Mouse (Mus musculus) hindbrain, embryonic 14.5 days (tissue): ENCODE measurements around the gene Cep78. TPM values are rescaled to one million over a fixed set of nuclear protein-coding genes. Genes with fewer than 3 reads are reported as not detected.
A peak's percentile ranks its signal among the peaks of the same experiment; 100 is the strongest.

Source experiments
- ATAC-seq: fragments of 200-750 bp; cut with Nextera tagmentation; 2 replicates; pipeline ENCODE4 v1.8.0; 2017; ENCODE audit warnings: moderate number of reproducible peaks, mild to moderate bottlenecking, moderate TSS enrichment, moderate library complexity; ENCODE audit not compliant: low FRiP score
- DNase-seq: peaks from one replicate; pipeline ENCODE4 v3.0.0-alpha.2; 2015; ENCODE audit warnings: low spot score
- H3K27ac ChIP-seq: fragments of 300-500 bp; sonication (generic); 2 replicates; pipeline ENCODE4 v1.5.1; 2014; ENCODE audit warnings: mild to moderate bottlenecking, moderate library complexity
- H3K27me3 ChIP-seq: fragments of 300-500 bp; sonication (generic); 2 replicates; pipeline ENCODE4 v1.6.1; 2014; ENCODE audit warnings: mild to moderate bottlenecking, low read length, mixed read lengths; ENCODE audit not compliant: control insufficient read depth, insufficient read depth
- H3K36me3 ChIP-seq: fragments of 300-500 bp; sonication (generic); replicated peaks from 2 replicates; pipeline ENCODE4 v1.6.1; 2014; ENCODE audit not compliant: control insufficient read depth, insufficient read depth
- H3K4me1 ChIP-seq: fragments of 300-500 bp; sonication (generic); replicated peaks from 2 replicates; pipeline ENCODE4 v1.6.1; 2014; ENCODE audit warnings: antibody characterized with exemption, low read length, mixed read lengths; ENCODE audit not compliant: control insufficient read depth, insufficient read depth
- H3K4me2 ChIP-seq: fragments of 300-500 bp; sonication (generic); replicated peaks from 2 replicates; pipeline ENCODE4 v1.6.1; 2014; ENCODE audit warnings: mild to moderate bottlenecking, moderate library complexity
- H3K4me3 ChIP-seq: fragments of 300-500 bp; sonication (generic); replicated peaks from 2 replicates; pipeline ENCODE4 v1.5.1; 2014; ENCODE audit warnings: mild to moderate bottlenecking, low read length
- H3K9ac ChIP-seq: fragments of 300-500 bp; sonication (generic); 2 replicates; pipeline ENCODE4 v1.6.1; 2014
- H3K9me3 ChIP-seq: fragments of 300-500 bp; sonication (generic); 2 replicates; pipeline ENCODE4 v1.6.1; 2016; ENCODE audit warnings: low read length; ENCODE audit not compliant: control insufficient read depth
- WGBS: fragments of 180-500 bp; shearing (Covaris S2); extraction: QIAGEN DNeasy Blood & Tissue Kit; methylation state at CpG from one replicate; pipeline ENCODE4 v1.1.7; 2014; 5-methylcytosine and 5-hydroxymethylcytosine counted together
- polyA plus RNA-seq: library from polyadenylated mRNA; unstranded; fragments of >200 nt; fragmentation: Nextera tagmentation; extraction: Ambion mirVana; gene quantifications from 2 replicates; pipeline ENCODE4 v1.2.1, GENCODE M21; 2014

The Cep78 gene
- polyA plus RNA-seq, 1 experiment from 2014 or later: 29.4 TPM

DNA sequence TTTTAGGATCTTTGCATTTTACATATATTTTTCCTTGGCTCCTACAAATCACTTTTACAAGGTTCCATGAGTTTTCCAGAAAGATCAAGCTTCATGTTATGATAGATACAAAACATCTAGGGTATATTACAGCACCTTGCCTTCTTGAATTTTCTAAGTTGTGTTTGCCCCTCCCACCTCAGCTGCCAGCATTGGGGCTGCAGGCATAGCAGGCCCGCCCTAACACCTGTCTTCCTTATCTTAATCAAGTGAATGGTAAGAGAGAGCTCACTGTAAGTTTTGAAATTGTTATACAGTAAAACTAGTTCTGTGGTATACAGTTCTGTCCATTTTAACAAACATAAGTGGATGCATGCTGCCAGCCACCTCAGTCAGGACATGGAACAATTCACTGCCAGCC, 35.9 kb downstream of the Cep78 start:
- no peak overlapping the region for H3K4me3 ChIP-seq
- DNase-seq (no peak), ATAC-seq (no peak)
- 90% methylated on average over 1 of the region's 1 CpGs for WGBS
- no peak overlapping the region for H3K9ac ChIP-seq
- H3K36me3 ChIP-seq: no peaks in the 10 kb centered on the region
- H3K27ac ChIP-seq: no peak overlapping the region
- H3K27me3 ChIP-seq: no peaks in the 10 kb centered on the region
- no peak overlapping the region for H3K4me2 ChIP-seq
- H3K4me1 ChIP-seq: no peaks in the 10 kb centered on the region
- H3K9me3 ChIP-seq: no peaks in the 10 kb centered on the region

DNA sequence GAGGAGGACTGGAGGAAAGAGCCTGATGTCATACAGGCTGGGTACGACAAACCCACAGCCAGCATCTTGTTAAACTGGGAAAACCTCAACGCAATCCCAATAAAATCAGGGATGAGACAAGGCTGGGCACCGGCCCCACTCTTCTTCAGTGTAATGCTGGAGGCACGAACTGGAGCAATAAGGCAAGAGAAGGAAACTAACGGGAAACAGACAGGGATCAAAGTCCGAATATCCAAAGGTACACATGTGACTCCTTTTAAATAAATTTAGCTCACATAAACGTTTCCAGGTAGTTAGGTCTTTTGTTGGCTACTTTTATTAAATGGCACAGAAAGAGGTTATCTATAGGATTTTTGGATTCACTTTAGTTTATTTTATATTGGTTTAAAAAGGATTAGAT, 36.4 kb downstream of the Cep78 start:
- no peak overlapping the region for H3K4me2 ChIP-seq
- H3K27me3 ChIP-seq: no peaks in the 10 kb centered on the region
- no peaks in the 10 kb centered on the region for H3K36me3 ChIP-seq
- 91% methylated on average over 7 of the region's 7 CpGs for WGBS
- DNase-seq (no peak), ATAC-seq (no peak)
- H3K9ac ChIP-seq: no peak overlapping the region
- no peaks in the 10 kb centered on the region for H3K4me1 ChIP-seq
- H3K4me3 ChIP-seq: no peak overlapping the region
- no peak overlapping the region for H3K27ac ChIP-seq
- H3K9me3 ChIP-seq: no peaks in the 10 kb centered on the region

DNA sequence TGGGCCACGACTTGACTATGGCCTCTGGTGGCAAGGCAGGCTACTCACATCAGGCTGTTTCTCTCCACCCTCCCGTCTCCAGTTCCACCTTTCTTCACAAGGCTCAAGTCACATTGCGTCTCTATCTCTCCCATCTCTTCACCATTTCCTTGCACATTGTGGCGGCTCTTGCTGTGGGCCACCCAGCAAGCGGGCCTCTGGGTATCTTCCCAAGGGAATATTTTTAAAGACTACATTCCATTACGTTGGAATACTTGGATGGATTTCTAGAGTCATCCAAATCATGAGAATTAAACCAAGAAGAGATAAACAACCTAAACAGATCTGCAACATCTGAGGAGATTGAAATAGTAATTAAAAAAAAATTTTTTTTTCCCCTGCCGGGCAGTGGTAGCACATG, 37.6 kb downstream of the Cep78 start, which contains the start of gene Psat1:
Gene Psat1 (minus strand): TSS at position 101 of the 400 bp plus-strand sequence.
- Histone ChIP-seq H3K36me3 (no peaks in the 10 kb centered on the region), H3K4me2 (no peak within 1 kb of the TSS), H3K27ac (no peak within 1 kb of the TSS), H3K4me1 (no peaks in the 10 kb centered on the region), H3K27me3 (no peaks in the 10 kb centered on the region), H3K9ac (no peak within 1 kb of the TSS), H3K4me3 (no peak within 1 kb of the TSS), H3K9me3 (no peaks in the 10 kb centered on the region)
- DNase-seq (no peak), ATAC-seq (no peak)
- WGBS: 88% methylated on average over 7 of the region's 7 CpGs

DNA sequence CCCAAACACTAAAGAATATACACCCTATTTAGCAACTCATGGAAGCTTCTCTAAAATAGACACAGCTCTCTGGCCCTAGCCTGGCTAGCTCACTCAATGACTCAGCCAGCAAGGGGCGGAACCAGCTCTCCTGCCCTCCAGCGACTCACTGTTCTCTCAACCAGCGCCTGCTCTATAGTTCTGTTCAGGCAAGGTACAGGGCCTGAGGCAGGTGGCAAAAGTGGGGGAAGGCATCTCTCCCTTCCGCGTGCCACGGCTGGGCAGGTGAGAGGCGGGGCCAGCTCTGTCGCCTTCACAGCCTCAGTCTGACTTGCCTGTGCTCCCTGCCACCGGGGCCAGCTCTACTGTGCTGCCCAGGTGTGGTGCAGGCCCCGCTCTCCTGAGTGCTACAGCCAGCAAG, 38.1 kb downstream of the Cep78 start:
- Histone ChIP-seq H3K9me3 (no peaks in the 10 kb centered on the region), H3K4me1 (no peaks in the 10 kb centered on the region), H3K4me2 (no peak overlapping the region), H3K36me3 (no peaks in the 10 kb centered on the region), H3K4me3 (no peak overlapping the region), H3K9ac (no peak overlapping the region), H3K27ac (no peak overlapping the region), H3K27me3 (no peaks in the 10 kb centered on the region)
- DNase-seq: no peak
- 79% methylated on average over 10 of the region's 10 CpGs for WGBS
- no peak for ATAC-seq

DNA sequence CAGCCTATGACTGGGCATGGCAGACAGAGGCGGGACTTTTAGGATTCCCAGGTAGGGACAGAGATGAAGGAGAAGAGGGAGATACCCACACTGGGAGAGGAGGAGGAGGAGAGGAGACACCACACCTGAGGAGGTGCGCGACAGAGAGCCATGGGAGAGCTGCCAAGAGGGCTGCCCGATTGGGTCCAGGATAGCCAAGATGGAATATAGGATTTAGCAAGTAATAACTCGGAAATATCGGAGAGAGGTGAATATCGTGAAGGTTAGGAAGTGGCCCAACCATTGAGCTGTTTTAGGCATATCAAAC, 41.7 kb downstream of the Cep78 start:
- ATAC-seq (no peak), DNase-seq (no peak)
- H3K4me3 ChIP-seq: no peak overlapping the region
- no peak overlapping the region for H3K9ac ChIP-seq
- no peaks in the 10 kb centered on the region for H3K36me3 ChIP-seq
- no peaks in the 10 kb centered on the region for H3K4me1 ChIP-seq
- no peaks in the 10 kb centered on the region for H3K27me3 ChIP-seq
- H3K4me2 ChIP-seq: no peak overlapping the region
- H3K27ac ChIP-seq: no peak overlapping the region
- no peaks in the 10 kb centered on the region for H3K9me3 ChIP-seq
- WGBS: 70% methylated on average over 7 of the region's 7 CpGs

DNA sequence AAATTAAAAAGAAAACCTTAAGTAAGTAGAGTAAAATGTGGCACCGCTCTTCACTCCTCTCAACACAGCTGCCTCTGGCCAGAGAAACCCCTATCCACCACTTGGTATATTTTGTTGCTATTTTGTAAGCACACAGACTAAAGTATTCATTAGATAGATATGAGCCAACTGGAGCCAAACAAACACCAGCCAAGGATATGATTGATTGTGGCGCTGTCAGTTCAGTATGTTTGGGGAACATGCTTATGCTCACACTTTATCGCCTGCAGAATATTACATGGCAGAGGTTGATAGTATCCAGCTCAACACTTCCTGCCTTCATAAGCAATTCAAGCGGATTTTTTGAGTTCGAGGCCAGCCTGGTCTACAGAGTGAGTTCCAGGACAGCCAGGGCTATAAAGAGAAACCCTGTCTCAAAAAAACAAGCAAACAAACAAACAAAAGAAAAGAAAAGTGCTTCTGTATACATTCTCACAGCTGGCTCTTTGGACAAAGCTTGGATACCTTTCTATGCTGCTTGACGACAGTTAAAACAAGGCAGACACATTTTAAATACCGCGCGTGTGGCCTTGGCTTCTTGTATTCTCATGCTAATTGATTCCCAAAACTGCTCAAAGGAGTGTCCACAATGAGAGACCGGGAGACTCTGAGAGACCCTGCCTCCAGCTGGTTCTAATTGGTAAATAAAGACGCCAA, 42.2 kb downstream of the Cep78 start:
- Histone ChIP-seq H3K9me3 (no peaks in the 10 kb centered on the region), H3K27me3 (no peaks in the 10 kb centered on the region), H3K4me1 (no peaks in the 10 kb centered on the region), H3K9ac (no peak overlapping the region), H3K4me3 (no peak overlapping the region), H3K36me3 (no peaks in the 10 kb centered on the region), H3K27ac (no peak overlapping the region), H3K4me2 (no peak overlapping the region)
- WGBS: 37% methylated on average over 11 of the region's 11 CpGs
- DNase-seq (no peak), ATAC-seq (no peak)

DNA sequence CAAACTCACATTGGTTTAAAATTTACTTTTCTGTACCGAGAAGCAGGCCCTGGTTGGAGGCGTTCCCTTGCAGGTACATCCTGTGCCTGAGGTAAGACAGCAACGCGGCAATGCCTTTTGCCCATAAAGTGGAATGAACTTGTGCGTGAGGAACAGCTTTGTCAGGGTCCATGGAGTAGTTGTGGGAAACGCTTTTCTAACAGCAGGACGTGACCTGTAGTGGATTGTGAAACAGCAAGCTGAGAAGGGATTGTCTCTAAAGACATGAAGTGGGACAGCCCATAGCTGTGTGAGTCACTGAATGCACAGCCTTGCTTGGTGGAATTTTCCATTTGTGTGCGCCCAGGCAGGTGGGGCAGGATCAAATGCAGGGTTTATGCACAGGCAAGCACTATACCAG, 43.4 kb downstream of the Cep78 start:
- Histone ChIP-seq H3K36me3 (no peaks in the 10 kb centered on the region), H3K4me3 (no peak overlapping the region), H3K27ac (no peak overlapping the region), H3K27me3 (no peaks in the 10 kb centered on the region), H3K4me1 (no peaks in the 10 kb centered on the region), H3K9ac (no peak overlapping the region), H3K4me2 (no peak overlapping the region), H3K9me3 (no peaks in the 10 kb centered on the region)
- ATAC-seq (no peak), DNase-seq (no peak)
- 83% methylated on average over 8 of the region's 8 CpGs for WGBS

DNA sequence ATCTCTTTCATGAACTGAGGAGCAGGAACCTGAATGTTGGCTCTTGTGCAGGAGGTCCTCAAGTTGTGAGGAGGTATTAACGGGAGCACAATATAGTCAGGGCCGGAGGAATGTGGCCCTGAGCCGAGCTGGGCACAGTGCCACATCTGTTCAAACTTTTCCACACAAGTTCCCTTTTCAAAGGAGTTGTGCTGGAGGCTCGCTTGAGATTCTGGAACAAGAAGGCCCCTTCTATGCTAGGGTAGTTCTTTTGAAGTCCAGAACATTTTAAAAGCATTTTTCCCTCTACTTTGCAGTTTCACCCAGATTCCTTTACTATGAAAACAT, 59.1 kb downstream of the Cep78 start:
- H3K9ac ChIP-seq: no peak overlapping the region

DNA sequence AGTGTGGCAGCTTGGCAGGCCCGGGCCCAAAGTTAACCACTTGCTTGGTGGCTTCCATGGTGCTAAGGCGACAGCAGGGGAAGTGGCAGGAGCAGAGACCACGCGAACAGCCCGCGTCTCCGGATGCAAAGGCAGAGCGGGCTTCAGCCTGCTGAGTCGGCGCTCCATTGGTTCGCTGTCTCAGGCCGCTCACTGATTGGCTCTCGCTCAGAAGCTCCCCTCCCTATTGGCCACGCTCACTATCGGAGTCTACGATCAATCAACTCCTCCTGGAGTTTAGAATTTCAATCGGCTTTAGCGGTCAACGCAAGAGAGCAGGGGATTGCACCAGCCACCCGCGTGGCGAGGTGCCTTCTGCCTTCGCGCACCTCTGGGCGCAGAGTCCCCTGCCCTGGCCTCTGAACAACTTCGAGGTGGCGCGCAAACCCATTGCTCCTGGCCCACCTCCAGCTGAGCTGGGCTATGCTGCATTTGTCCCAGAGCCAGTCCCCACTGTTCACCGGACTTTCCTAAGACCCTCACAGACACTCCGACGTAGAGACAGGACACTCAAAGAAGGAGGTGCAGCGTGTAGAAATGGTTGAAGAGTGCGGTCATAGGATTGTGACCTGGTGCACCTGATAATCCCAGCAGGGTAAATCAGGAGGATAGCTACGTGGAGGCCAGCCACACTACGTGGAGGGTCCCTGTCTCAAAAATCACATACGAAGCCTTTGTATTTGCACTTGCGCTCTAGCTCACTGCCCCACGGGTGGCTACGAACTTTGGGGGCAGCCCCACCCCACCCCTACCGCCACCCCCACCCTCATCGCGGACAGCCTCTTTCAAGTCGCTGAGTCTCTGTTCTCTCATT, 59.7 kb downstream of the Cep78 start:
- Histone ChIP-seq H3K4me1 (peaks cover 12% of the 10 kb centered on the region), H3K4me2 (peak overlapping the region; percentile 93), H3K27ac (peak overlapping the region; percentile 83), H3K4me3 (peak overlapping the region; percentile 58), H3K9ac (peak overlapping the region; percentile 67), H3K9me3 (no peaks in the 10 kb centered on the region), H3K27me3 (no peaks in the 10 kb centered on the region), H3K36me3 (peaks cover 4% of the 10 kb centered on the region; the same call in 1 of the 2 replicates)
- ATAC-seq (peak; percentile 97), DNase-seq (peak; percentile 89)
- 1% methylated on average over 43 of the region's 43 CpGs for WGBS

More for the DNA sequence above, 59.1 kb downstream of the Cep78 start:
- Histone ChIP-seq H3K27ac (peak overlapping the region; percentile 83), H3K9me3 (no peaks in the 10 kb centered on the region), H3K4me1 (peaks cover 12% of the 10 kb centered on the region), H3K36me3 (peaks cover under 1% of the 10 kb centered on the region; the same call in 1 of the 2 replicates), H3K4me3 (peak overlapping the region; percentile 58; the same call in 1 of the 2 replicates), H3K4me2 (peak overlapping the region; percentile 93), H3K27me3 (no peaks in the 10 kb centered on the region)
- DNase-seq: peak; percentile 73
- 12% methylated on average over 4 of the region's 4 CpGs for WGBS
- peak; percentile 47 for ATAC-seq
